ENCODE assay signal across 9 mouse cellular contexts in the genomic region with DNA sequence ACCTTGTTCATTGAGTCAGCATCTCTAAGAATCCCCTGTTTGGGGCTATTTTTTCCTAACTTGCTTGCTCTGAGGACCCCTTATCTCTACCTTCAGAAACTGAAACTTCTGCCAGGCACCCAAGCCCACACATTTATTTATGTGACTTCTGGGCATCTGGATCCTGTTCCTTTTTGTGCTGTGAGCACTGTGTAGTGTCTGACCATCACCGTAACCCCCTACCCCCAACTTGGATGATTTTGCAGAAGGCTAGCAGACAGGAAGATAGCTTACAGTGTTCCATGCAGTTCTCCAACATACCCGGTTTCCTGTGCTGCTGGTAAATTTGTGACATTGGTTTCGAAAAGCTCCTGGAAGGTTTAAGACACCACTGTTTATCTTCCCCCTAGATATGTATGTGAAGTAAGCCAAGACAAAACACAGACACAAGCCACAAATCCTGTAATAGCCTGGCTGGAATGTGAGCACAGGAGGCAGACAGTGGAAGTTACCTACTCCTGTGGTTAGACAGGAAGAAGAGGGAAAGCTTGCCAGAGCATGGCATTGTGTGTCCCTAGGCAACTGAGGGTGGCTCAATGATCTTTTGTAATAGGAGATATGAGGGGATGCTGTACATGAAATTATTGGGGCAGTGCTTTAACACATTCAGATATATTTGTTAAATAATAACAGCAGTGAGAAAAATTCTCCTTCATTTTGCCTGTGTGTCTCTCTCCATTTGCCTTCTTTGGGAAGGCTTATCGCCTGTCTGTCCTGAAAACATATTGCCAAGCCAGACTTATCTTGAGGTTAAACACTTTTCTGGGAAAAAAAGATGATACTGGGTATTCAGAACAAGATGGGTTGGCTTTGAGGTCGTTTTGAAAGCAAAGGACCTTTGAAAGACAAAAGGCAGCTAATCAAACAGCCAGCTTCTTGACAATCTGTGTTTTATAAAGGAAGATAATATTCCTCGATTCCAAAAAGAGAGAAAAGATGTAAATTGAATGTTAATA. TPM values are rescaled to one million over a fixed set of nuclear protein-coding genes. Genes with fewer than 3 reads are reported as not detected.
DNase-seq lines count a peak whose midpoint lies in the region; ATAC-seq and TF ChIP-seq lines count a peak whose summit lies in the region.
"Had no signal": no experiment of that assay in that cellular context is flagged by ENCODE, and none has a peak within 500 bp of the region (broad histone marks: within the 10 kb centered on the region; RNA-seq: fewer than 3 reads in every experiment).

No protein-coding gene starts in this region.

- H3K4me3 ChIP-seq in cerebellum, adult 2 months (replicated peaks; ENCODE audit: insufficient read depth, low read depth, low read length) = no peak overlapping the region
- no peak overlapping the region for H3K4me3 ChIP-seq in intestine, embryonic 15.5 days (replicated peaks)
- H3K4me3 ChIP-seq in intestine, embryonic 16.5 days (ENCODE audit: low read length) = no peak overlapping the region
- H3K4me3 ChIP-seq in liver, embryonic 13.5 days (replicated peaks) = no peak overlapping the region
- no peak overlapping the region for H3K4me3 ChIP-seq in thymus, adult 2 months (ENCODE audit: control insufficient read depth, insufficient read depth, low read length)
- H3K4me3 ChIP-seq: limb, embryonic 13.5 days had no signal

- no peaks in the 10 kb centered on the region for H3K4me1 ChIP-seq in cerebellum, adult 2 months (ENCODE audit: control insufficient read depth, insufficient read depth, low read length)
- peaks cover 3% of the 10 kb centered on the region; the same call in 1 of the 2 replicates for H3K4me1 ChIP-seq in intestine, embryonic 15.5 days (replicated peaks)
- H3K4me1 ChIP-seq in intestine, embryonic 16.5 days (ENCODE audit: control insufficient read depth, insufficient read depth, low read length) = peaks cover 4% of the 10 kb centered on the region; the same call in 1 of the 2 replicates
- H3K4me1 ChIP-seq in liver, embryonic 13.5 days (replicated peaks) = peaks cover 43% of the 10 kb centered on the region
- peaks cover 4% of the 10 kb centered on the region; the same call in 1 of the 2 replicates for H3K4me1 ChIP-seq in thymus, adult 2 months (replicated peaks; ENCODE audit: control insufficient read depth, insufficient read depth, low read length)

- ATAC-seq in intestine, embryonic 15.5 days = no peak
- ATAC-seq in intestine, embryonic 16.5 days = no peak
- peak; percentile 82 for ATAC-seq in liver, embryonic 13.5 days (ENCODE audit: low read depth)

- peak; percentile 55 to 58 for DNase-seq in cerebellum, postnatal 10 days
- DNase-seq in cerebellum, adult 2 months = no peak
- peak; percentile 40 for DNase-seq in c-Kit-negative CD71-positive TER-119-positive erythroid progenitor cells, embryonic 14.5 days (ENCODE audit: low read depth, low spot score)
- DNase-seq in liver, embryonic 13.5 days = peak; percentile 36
- no peak for DNase-seq in urinary bladder, adult 2 months (ENCODE audit: low spot score)
- no peak for DNase-seq in thymus, adult 2 months

- no peak overlapping the region for H3K4me2 ChIP-seq in intestine, embryonic 15.5 days (replicated peaks)
- H3K4me2 ChIP-seq in intestine, embryonic 16.5 days (ENCODE audit: low read depth, low read length) = no peak overlapping the region
- H3K4me2 ChIP-seq in liver, embryonic 13.5 days = peak overlapping the region; percentile 37
- H3K4me2 ChIP-seq: limb, embryonic 13.5 days had no signal

- TF ChIP-seq CTCF in cerebellum, adult 2 months (IDR thresholded peaks at IDR 0.05; ENCODE audit: borderline replicate concordance, insufficient read depth, low read depth, low read length) = no peak
- no peak for TF ChIP-seq CTCF in thymus, adult 2 months (IDR thresholded peaks at IDR 0.05; ENCODE audit: borderline replicate concordance, control insufficient read depth, extremely low read depth, insufficient read depth, low read length, poor library complexity)

- no peaks in the 10 kb centered on the region for H3K36me3 ChIP-seq in intestine, embryonic 15.5 days
- H3K36me3 ChIP-seq in intestine, embryonic 16.5 days (ENCODE audit: control insufficient read depth, insufficient read depth, low read length) = no peaks in the 10 kb centered on the region
- H3K36me3 ChIP-seq in liver, embryonic 13.5 days = no peaks in the 10 kb centered on the region
- no peaks in the 10 kb centered on the region for H3K36me3 ChIP-seq in thymus, adult 2 months (ENCODE audit: control insufficient read depth, insufficient read depth, low read length)
- H3K36me3 ChIP-seq: limb, embryonic 13.5 days had no signal

- WGBS in cerebellum, adult 2 months = 60% methylated on average over 6 of the region's 6 CpGs
- WGBS in intestine, embryonic 15.5 days = 34% methylated on average over 6 of the region's 6 CpGs
- WGBS in intestine, embryonic 16.5 days = 41% methylated on average over 6 of the region's 6 CpGs
- WGBS in liver, embryonic 13.5 days (ENCODE audit: insufficient replicate concordance) = 16% methylated on average over 6 of the region's 6 CpGs
- 60% methylated on average over 6 of the region's 6 CpGs for WGBS in thymus, adult 2 months

- no peak overlapping the region for H3K9ac ChIP-seq in intestine, embryonic 15.5 days
- H3K9ac ChIP-seq in intestine, embryonic 16.5 days (ENCODE audit: low read depth, low read length) = no peak overlapping the region
- peak overlapping the region; percentile 41; the same call in 1 of the 2 replicates for H3K9ac ChIP-seq in liver, embryonic 13.5 days
- H3K9ac ChIP-seq: limb, embryonic 13.5 days had no signal

- H3K27me3 ChIP-seq in cerebellum, adult 2 months (ENCODE audit: control insufficient read depth, insufficient read depth, low read length) = no peaks in the 10 kb centered on the region
- H3K27me3 ChIP-seq in intestine, embryonic 15.5 days (replicated peaks) = no peaks in the 10 kb centered on the region
- H3K27me3 ChIP-seq in intestine, embryonic 16.5 days (replicated peaks; ENCODE audit: control insufficient read depth, insufficient read depth, low read length) = no peaks in the 10 kb centered on the region
- no peaks in the 10 kb centered on the region for H3K27me3 ChIP-seq in liver, embryonic 13.5 days
- H3K27me3 ChIP-seq in thymus, adult 2 months (ENCODE audit: control insufficient read depth, insufficient read depth, low read length) = no peaks in the 10 kb centered on the region
- H3K27me3 ChIP-seq: limb, embryonic 13.5 days had no signal

- no peak for TF ChIP-seq POLR2A in cerebellum, adult 2 months (IDR thresholded peaks at IDR 0.05; ENCODE audit: borderline replicate concordance, insufficient read depth, low read length)
- no peak for TF ChIP-seq POLR2A in thymus, adult 2 months (IDR thresholded peaks at IDR 0.05; ENCODE audit: control insufficient read depth, extremely low read depth, insufficient read depth, low read length, poor library complexity)

- no peak overlapping the region for H3K27ac ChIP-seq in cerebellum, adult 2 months (ENCODE audit: insufficient read depth, low read length)
- H3K27ac ChIP-seq in intestine, embryonic 15.5 days = 0 out of 2 replicates have a peak overlapping the region, but pooled peaks have one; percentile 2
- no peak overlapping the region for H3K27ac ChIP-seq in intestine, embryonic 16.5 days (ENCODE audit: low read length)
- H3K27ac ChIP-seq in liver, embryonic 13.5 days = peak overlapping the region; percentile 88
- H3K27ac ChIP-seq in thymus, adult 2 months (ENCODE audit: control insufficient read depth, insufficient read depth, low read length) = no peak overlapping the region
- H3K27ac ChIP-seq: limb, embryonic 13.5 days had no signal

- no peaks in the 10 kb centered on the region for H3K9me3 ChIP-seq in intestine, embryonic 15.5 days
- no peaks in the 10 kb centered on the region for H3K9me3 ChIP-seq in intestine, embryonic 16.5 days (ENCODE audit: control insufficient read depth, low read length)
- H3K9me3 ChIP-seq in liver, embryonic 13.5 days (replicated peaks) = no peaks in the 10 kb centered on the region
- H3K9me3 ChIP-seq: limb, embryonic 13.5 days had no signal

RNA-seq across cellular contexts. Expression of a gene that starts 42.6 kb away (rescaled TPM):
- 20.2 and 21.6 TPM in 2 replicates for polyA plus RNA-seq in cerebellum, adult 2 months (2012; rRNA removed)
- 5.8 and 6.4 TPM in 2 replicates for polyA plus RNA-seq in intestine, embryonic 15.5 days (2015; fragmentation: Nextera tagmentation; extraction: Ambion mirVana)
- 3.3 and 3.8 TPM in 2 replicates for polyA plus RNA-seq in intestine, embryonic 16.5 days (2015; fragmentation: Nextera tagmentation; extraction: Ambion mirVana)
- polyA plus RNA-seq in liver, embryonic 13.5 days (2015; fragmentation: Nextera tagmentation; extraction: Ambion mirVana) = 0.75 and 0.76 TPM in 2 replicates
- 31.7 and 41.8 TPM in 2 replicates for polyA plus RNA-seq in urinary bladder, adult 2 months (2012; rRNA removed)
- polyA plus RNA-seq in thymus, adult 2 months (2012; rRNA removed) = 2.9 and 3.6 TPM in 2 replicates

Comparison
In these comparisons a context has a peak if more than half of its experiments do, and no peak if none do; other contexts are left out.
1. DNase-seq: peak in cerebellum, postnatal 10 days (2 of 2), c-Kit-negative CD71-positive TER-119-positive erythroid progenitor cells, embryonic 14.5 days (single experiment) and liver, embryonic 13.5 days (single experiment); none in cerebellum, adult 2 months (0 of 2), urinary bladder, adult 2 months (single experiment) and thymus, adult 2 months (single experiment).
2. H3K27ac ChIP-seq: peak in intestine, embryonic 15.5 days (single experiment) and liver, embryonic 13.5 days (single experiment); none in cerebellum, adult 2 months (single experiment), intestine, embryonic 16.5 days (single experiment) and thymus, adult 2 months (single experiment).